Mouse (Mus musculus): Measurements from ENCODE around the gene Sash3.

The Sash3 gene

DNA sequence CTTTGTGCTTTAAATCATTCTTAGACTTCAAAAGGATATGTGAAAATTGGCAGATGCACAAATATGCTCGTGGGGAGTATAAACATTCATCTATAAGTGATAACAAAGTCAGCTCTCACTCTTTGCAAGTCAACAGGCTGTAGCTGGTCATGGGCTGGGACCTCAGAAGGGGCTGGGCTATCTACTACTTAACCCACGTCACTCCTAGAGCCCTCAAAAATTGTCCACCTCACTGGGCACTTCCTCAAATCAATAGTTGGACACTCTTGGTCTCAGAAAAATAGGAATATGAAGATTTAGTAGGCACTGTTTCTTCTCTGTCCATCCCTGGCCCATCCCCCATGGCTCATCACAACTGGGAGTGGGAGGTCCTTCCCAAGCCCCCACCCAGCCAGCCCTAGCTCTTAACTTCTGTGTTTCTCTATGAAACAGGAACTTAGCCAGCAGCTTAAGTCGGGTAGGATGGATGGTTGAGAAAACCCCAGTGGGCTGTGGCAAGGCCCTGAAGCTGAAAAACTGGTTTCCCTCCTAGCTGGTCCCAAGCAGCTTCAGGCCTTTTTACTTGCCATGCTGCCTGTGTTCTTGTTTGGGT is 5.9 kb upstream of the Sash3 start:
- DNase-seq (ENCODE audit: low spot score), result no peak

- DNase-seq (ENCODE audit: low spot score), result no peak
Measured at GRCm38 (mm10) chrX:48141481-48141880, 4.8 kb upstream of the Sash3 start.

DNA sequence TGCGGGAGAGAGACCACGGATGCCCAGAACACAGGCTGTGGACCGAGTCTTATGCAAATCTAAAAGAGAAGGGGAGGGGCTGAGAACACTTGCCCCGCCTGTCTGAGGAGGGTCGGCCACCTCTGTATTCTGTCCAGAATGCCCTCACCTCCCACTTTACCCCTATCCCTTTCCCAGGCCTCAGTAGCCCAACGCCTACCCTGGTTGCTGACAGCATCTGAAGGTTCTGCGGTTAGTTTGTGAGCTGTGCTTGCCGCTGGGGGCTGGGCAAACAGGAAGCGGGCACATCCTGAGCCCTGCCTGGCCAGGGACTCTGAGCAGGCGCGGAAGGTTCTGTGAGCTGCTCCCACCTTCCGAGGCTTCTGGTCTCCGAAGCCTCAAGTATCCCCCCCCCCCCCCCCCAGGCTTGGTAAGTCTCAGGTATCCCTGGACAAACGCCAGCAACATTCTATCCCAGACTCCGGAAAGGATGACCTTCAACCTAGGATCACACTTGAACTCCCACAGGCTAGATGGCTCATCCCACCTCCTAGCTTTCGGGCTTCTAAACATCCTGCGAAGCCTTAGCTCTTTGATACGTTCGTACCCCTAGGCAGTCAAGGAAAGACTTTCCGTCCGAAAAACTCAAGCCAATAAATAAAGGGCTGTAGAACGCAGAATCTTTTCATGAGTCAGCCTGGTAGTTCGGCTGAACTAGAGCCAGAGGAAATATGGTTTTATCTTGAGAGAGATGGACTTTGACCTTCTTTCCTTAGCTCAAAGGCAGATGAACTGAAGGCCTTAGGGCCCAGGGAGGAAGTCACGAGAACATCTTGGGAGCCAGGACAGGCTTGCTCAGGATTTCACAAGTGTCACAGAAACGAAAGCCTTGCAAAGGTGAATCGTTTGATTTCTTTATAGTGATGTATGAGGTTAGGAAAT is 2.6 kb upstream of the Sash3 start:
- no peak for DNase-seq (ENCODE audit: low spot score)

DNA sequence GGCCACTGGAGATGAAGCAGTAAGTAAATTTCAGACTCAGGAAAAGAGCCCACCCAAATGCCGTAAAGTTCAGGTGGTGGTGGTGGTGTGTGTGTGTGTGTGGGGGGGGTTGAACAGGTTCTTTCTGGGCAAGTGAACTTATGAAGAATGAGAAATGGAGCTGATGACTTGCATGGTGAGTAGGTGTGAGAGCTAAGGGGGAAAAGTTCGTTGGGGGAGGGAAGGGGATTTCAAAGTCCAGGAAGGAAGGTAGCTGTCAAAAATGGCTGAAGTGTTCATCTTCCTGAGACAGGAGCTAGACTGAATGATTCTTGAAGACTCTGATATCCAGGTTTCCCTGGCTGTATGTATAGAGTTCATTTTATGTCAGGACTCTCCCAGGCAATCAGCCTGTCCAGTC is 990 bp downstream of the Sash3 start:
- no peak for DNase-seq (ENCODE audit: low spot score)

GRCm38 (mm10) chrX:48147741-48148186 is 1.5 kb downstream of the Sash3 start:
- no peak for DNase-seq (ENCODE audit: low spot score)

GRCm38 (mm10) chrX:48152106-48152505 is 5.9 kb downstream of the Sash3 start:
- no peak for DNase-seq (ENCODE audit: low spot score)

DNA sequence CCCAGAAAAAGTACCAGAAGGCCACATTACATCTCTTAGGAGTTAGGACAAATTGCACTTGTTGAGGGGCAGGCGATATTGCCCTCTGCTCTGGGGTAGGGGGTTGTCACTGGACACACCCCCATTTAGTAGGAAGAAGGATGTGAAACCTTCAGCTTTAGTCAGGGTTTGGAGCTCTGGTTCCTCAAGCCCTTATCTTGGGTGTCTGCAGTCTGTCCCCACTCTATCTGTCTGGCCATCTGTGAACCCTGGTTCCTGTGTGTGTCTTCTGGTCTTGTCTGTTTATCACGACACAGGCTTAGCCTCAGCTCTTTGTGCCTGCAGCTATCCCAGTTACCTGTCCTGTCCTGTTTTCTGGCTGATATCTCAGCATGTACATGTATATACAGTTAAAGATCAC is 7.2 kb downstream of the Sash3 start:
- DNase-seq (ENCODE audit: low spot score), result no peak

DNA sequence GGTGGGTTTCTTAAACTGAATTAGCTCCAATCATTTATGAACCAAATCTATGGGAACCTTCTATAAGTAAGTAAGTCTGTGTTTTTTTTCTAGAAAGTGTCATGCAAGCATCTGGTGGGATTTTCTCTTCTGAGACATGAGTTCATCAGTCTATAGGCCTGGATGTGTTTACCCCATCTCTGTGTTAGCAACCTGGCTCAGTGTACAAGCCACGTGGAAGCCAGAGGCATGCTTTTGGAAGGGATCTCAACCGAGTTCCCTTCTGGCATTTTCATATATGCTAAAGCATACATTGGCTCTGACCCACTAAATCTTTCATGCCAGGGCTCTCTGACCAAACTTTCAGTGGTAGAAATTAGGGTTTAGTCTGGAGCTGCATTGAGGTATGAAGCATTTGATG is 7.7 kb downstream of the Sash3 start:
- no peak for DNase-seq (ENCODE audit: low spot score)

GRCm38 (mm10) chrX:48155489-48155888 is 9.3 kb downstream of the Sash3 start:
- no peak for DNase-seq (ENCODE audit: low spot score)

GRCm38 (mm10) chrX:48157396-48157795 is 11.2 kb downstream of the Sash3 start:
- DNase-seq (ENCODE audit: low spot score), result no peak

- no peak for DNase-seq (ENCODE audit: low spot score)
Measured at GRCm38 (mm10) chrX:48158229-48158919, 12.1 kb downstream of the Sash3 start.

DNA sequence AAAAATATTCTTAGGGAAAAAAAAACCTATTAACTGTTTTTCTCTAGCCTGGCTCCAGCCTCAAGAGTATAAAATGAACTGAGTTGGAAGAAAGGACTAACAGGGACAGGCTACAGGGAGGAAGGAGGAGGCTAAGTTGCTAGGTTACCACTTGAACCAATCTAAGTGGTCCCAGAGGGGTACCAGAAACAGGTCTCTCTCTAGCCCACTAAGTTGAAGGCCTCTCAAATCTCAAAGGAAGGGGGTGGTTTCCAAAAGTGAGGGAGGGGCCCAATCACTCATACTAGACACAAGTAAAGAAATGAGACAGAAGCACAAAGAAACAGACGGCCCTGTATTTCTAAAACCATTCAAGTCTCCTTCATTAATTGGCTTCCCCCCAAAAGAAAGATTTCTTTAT is 23.7 kb downstream of the Sash3 start:
- DNase-seq (ENCODE audit: low spot score), result no peak

DNA sequence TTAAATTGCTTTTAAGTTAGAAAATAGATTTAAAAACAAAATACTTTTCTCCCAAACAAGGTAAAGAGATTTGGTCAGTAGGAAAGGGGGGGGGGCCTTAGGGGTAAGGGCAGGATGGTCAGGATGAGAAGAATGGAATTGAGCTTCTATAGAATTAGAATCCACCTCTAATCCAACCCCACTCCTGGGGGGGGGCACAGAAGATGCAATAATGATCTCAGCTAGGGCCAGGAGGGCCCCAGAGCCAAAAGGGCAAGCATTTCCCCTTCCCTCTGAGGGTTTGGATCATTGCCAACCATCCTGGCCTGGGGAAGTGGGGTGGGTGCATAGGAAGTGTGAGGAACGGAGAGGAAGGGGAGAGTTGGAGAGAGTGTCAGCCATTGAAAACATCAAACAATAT is 24.1 kb downstream of the Sash3 start:
- DNase-seq (ENCODE audit: low spot score), result no peak

- no peak for DNase-seq (ENCODE audit: low spot score)
Measured at GRCm38 (mm10) chrX:48181844-48182243, 35.6 kb downstream of the Sash3 start.

GRCm38 (mm10) chrX:48184703-48185102 is 38.5 kb downstream of the Sash3 start:
- DNase-seq (ENCODE audit: low spot score), result no peak

DNA sequence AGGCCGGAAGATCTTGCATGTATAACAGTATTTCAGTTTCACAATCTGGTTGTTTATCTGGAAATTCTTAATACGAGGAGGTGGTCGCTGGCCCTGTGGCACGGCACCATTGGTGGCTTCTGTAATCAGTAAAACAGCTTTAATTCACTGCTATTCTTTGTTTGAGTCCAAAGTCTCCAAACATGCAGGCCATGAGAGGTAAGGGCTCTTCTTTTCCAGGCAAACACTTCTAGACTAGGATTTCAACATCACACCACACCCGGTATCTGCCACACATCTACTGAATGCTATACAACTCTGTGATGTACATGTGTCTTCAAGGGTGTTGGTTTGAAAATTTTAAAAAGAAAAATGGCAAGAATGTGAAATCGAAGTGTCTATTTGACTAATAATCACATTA is 45.0 kb downstream of the Sash3 start:
- no peak for DNase-seq (ENCODE audit: low spot score)

DNA sequence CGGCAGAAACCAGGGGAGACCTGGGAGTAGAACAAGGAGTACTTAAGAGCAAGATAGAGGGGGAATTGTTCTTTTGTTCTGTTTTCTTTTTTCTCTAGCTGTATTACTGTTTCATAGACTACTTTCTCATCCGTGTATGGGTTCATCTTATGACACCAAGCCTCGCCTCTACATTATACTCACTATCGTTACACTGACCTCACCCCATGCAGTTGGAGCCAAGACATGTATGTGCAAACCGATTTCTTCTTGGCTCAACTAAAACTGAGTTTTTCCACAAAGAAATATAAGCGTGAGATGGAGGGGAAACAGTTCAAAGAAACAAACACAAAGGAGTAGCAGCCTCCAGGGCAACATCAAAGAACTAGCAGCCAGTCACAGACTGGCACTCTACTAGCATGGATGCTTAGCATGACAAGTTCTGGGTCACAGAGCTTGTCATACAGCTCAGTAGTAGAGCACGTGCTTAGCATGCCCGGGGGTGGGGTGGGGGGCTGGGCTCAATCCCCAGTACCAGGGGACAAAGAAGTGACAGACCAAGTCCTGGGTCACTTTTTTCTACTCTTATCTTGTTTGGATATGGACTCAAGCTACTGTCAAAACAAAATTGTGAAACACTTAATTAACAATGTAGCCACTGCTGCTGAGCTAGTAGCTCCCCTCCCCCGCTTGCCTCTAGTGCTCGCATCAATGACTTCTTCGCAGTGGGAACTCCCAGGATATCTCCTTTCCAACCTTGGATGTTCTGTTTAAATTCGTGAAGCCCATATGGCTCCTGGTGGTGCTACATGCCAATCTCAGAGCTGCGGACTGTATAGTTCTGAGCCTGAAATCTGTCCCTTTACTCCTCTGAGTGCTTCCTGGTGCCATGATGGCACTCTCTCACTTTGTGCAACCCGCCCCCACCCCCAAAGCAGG is 47.3 kb downstream of the Sash3 start:
- DNase-seq (ENCODE audit: low spot score), result no peak

GRCm38 (mm10) chrX:48197856-48198255 is 51.6 kb downstream of the Sash3 start:
- DNase-seq (ENCODE audit: low spot score), result no peak

GRCm38 (mm10) chrX:48199026-48199425 is 52.8 kb downstream of the Sash3 start:
- no peak for DNase-seq (ENCODE audit: low spot score)

DNA sequence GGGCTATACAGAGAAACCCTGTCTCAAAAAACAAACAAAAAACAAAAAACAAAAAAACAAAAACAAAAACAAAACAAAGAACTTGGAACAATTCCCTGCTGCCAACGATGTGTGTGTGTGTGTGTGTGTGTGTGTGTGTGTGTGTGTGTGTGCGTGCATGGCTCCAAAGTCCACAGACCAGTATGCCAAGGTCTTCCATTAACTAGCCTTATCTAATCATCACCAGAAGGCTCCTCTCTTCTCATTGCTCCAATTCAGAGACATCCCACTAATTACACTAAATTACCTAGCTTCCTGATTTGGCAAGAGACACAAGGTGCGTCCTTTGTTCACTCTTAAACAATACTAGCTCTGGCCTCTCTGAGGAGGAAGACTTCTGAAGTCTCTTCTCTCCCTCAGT is 54.5 kb downstream of the Sash3 start:
- DNase-seq (ENCODE audit: low spot score), result no peak

DNA sequence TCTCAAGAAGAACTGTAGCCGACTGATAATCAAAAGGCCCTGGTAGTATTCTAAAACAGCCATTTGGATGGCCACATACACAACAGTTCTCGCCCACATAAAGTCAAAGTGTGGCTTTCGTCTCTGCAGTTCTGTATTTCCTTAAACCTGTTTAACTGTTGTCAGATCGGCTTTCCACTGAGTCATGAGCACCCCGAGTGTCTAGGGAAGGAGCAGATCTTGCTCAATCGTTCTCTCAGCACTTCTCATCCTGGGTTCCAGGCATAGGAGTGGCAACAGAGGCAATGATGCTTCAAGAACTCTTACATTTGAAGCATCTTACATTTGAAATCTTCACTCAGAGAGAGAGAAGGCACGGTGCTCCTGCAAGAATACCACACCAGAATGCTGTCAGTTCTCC is 55.7 kb downstream of the Sash3 start:
- no peak for DNase-seq (ENCODE audit: low spot score)

DNA sequence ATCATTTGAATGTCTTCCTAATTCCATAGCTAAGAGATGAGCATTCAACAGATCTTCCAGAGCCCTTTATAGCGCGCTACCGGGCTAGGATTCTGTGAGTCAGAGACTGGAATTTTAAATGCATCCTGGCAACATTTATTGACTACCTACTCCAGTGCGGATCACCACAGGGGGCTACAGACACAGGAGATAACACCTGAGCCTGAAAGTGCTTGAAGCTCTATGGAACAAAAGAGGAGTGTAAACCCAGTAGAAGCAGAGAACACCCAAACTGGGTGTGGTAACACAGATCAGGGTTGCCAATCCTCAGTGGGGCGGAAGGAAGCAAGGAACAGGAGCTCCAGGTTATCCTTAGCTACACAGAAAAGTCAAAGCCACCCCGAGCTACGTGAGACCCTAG is 56.2 kb downstream of the Sash3 start:
- DNase-seq (ENCODE audit: low spot score), result no peak
